Mouse (Mus musculus) cerebellum, adult 11 months (tissue): Measurements from ENCODE around the gene Msl1.

Experiments used
- DNase-seq: peaks from one replicate; pipeline ENCODE4 v3.0.0; 2022

The Msl1 gene

GRCm38 (mm10) chr11:98777888-98778287, 17.4 kb upstream of the Msl1 start:
- DNase-seq: no peak

- DNase-seq: no peak
These were observed 13.3 kb upstream of the Msl1 start for GRCm38 (mm10) chr11:98781851-98782512.

DNA sequence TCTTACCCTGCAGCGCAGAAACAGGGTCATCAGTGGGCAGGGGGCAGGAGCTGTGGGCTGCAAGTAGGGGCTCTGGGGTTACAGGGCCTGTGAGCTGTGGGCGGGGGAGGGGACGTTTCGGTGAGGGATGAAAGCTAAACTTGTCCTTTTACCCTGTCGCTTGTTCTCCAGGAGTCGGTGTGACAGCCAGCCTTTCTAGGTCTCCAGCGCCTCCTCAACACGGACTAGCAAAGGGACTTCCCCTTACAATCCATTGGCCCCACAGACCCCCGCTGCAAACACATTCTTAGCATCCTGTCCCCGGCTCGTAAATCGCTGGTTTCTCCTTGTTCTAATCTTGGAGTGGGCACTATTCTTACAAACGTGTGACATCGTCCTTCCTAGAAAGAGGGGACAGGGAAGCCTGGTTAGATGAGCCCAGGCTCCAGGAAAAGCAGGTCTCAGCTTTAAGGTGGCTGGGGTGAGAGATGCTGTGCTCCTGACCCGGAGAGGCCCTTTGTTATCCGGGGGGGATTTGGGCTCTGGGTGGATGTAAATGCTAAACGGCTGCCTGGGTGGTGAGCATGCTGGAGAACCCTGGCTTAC, 12.6 kb upstream of the Msl1 start:
- DNase-seq: no peak

- peak; percentile 96 for DNase-seq
These were observed 12.1 kb upstream of the Msl1 start for GRCm38 (mm10) chr11:98783236-98783696.

DNA sequence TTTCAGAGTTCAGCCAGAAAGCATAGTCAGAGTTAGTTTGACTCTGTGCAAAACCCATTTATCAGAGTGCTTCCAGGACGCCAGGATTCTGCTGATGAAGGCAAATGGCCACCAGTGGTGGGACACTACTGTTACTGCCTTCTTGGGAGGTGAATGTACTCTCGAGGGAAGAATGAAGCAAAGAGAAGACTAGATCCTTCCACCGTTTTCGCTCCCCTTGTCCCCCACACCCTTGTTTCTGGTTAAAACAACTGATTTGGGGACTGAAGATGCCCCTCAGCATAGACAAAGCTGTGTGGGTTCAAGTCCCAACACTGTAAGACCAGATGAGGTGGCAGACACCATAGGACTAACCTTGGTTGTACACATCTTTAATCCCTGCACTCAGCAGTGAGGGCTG, 11.2 kb upstream of the Msl1 start:
- no peak for DNase-seq

DNA sequence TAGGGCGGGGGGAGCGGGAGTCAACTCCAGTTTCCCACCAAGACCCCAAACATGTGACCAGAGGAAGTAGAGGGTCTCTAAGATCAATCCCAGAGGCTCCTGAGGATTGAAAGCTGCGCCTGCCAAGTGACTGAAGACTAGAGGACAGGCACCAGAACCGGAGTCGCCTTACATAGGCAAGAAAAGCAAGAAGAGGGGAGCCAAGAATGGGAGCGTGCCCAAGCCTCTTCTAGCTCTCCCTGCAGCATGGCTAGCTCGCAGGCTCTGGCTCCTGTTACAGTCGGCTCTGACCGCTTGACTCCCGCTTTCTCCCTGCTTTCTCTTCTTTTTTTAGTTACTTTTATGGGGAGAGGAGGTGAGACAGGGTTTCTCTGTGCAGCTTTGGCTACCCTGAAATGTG, 10.1 kb upstream of the Msl1 start:
- DNase-seq: no peak

- DNase-seq: peak; percentile 76
These were observed 9.5 kb upstream of the Msl1 start for GRCm38 (mm10) chr11:98785772-98786281.

DNA sequence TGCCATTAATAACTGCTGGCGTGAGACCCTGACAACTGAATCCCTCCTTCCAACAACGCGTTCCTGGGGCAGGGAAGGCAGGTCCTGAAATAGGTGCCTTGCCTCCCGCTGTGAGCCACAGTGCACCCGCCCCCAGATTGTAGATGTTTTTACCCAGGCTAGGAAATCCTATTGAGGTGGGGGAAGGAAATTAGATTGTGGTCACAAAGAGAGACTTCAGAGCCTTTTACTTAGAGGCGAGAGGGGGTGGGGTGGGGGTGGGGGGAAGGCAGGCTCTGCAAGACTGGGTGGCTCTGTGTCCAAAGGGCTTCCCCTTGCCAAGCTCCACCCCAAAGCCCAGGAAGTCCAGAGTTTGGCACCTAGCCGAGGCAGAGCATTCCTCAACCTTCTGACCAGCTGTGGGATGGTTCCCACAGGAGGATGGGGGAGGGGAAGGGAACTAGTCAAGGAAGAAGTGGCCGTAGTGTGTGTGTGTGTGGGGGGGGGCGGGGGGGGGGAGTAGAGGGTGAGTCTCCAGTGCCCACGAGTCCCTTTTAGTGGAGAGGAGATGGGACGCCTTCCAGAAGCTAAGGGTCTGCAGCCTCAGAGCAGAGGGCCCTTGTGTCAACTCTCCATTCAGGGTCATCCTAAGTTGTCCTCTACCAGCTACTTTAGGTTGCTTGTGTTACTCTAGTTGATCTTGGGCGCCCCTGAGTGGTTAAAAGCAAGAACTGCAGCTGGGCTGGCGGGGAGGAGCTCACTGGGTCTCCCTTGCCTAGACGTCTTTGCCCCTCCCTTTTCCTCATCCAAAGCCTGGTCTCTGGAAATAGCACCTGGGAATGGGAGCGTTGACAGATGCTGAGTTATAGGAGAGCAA, 8.7 kb upstream of the Msl1 start:
- peak; percentile 95 for DNase-seq

GRCm38 (mm10) chr11:98787229-98787628, 8.1 kb upstream of the Msl1 start:
- DNase-seq: no peak

- no peak for DNase-seq
These were observed 7.6 kb upstream of the Msl1 start for GRCm38 (mm10) chr11:98787691-98788090.

- DNase-seq: no peak
These were observed 7.2 kb upstream of the Msl1 start for GRCm38 (mm10) chr11:98788139-98788538.

DNA sequence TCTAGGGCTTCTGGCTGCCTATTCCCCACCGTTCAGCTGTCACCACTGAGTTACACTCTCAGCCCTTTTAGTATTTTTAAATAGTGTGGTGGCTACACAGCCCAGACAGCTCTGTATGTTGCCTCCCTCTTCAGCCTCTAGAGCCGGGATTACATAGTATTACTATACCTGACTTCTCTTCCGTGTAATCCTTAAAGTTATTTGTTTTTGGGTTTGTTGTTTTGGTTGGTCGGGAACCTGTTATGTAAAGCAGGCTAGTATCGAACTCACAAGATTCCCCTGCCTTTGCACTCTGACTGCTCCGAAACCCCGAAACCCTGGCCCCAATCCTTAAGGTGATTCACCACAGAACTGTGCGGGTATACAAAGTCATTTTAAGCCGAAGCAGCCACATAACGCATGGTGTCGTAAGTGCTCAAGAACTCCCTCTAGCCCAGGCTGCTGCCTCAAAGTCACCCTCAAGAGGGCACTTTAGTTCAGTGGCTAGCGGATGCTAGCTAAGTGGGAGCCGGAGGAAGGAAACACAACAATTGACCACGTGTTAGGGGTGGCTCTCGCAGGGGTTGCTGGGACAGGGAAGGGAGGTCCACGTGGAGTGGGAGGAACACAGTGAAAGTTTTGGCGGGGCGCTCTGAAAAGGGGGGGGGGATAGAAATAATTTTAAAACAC, 6.6 kb upstream of the Msl1 start:
- peak; percentile 79 for DNase-seq

- no peak for DNase-seq
These were observed 6.0 kb upstream of the Msl1 start for GRCm38 (mm10) chr11:98789219-98789807.

- no peak for DNase-seq
These were observed 5.5 kb upstream of the Msl1 start for GRCm38 (mm10) chr11:98789824-98790223.

- no peak for DNase-seq
These were observed 4.6 kb upstream of the Msl1 start for GRCm38 (mm10) chr11:98790631-98791205.

DNA sequence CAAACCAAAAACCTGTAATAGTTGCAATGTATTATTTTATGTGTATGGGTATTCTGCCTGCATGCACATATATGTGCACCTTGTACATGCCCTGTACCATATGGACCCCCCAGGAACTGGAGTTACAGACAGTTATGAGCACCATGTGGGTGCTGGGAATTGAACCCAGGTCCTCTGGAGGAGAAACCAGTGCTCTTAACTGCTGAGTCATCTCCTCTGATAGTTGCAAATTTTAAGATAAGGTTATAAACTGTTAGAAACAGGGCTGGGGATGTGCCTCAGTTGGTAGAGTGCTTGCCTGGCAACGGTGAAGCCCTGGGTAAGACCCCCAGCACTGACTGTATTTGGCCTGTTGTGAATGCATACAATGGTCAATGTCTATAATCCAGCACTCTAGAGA, 3.9 kb upstream of the Msl1 start:
- DNase-seq: no peak

GRCm38 (mm10) chr11:98792081-98792480, 3.2 kb upstream of the Msl1 start:
- no peak for DNase-seq

GRCm38 (mm10) chr11:98794469-98795014, 774 bp upstream of the Msl1 start:
- peak; percentile 78 for DNase-seq

GRCm38 (mm10) chr11:98795714-98796514, 598 bp downstream of the Msl1 start:
- DNase-seq: peak; percentile 59

- peak; percentile 70 for DNase-seq
These were observed 1.4 kb downstream of the Msl1 start for GRCm38 (mm10) chr11:98796515-98797216.
